Mouse (Mus musculus) lung, postnatal 14 days (tissue): ENCODE measurements around the gene Fbh1.

Experiments
- DNase-seq: peaks from one replicate; pipeline ENCODE4 v3.0.0; 2021

Fbh1 gene

DNA sequence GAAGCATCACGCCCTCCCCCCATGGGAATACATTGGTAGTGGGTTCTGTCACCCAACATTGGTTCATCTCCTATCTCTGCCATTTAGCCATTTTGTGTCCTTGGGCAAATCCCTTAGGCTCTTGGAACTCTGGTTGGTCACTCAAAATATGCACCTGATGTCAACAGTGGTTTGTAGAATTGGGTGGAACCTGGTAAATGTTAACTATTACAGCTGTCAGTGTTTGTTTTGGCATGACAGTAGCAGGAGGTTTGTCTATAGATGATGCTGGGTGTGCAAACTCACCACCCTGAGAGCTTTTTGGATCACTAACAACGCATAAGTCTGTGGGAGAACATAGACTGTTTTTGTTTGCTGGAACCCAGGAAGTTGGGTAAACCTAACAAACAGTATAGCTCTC lies 58.8 kb downstream of the Fbh1 start:
- no peak for DNase-seq

GRCm38 (mm10) chr2:11714535-11714934 lies 62.8 kb downstream of the Fbh1 start:
- DNase-seq = no peak

GRCm38 (mm10) chr2:11713021-11713420 lies 64.4 kb downstream of the Fbh1 start:
- no peak for DNase-seq

DNA sequence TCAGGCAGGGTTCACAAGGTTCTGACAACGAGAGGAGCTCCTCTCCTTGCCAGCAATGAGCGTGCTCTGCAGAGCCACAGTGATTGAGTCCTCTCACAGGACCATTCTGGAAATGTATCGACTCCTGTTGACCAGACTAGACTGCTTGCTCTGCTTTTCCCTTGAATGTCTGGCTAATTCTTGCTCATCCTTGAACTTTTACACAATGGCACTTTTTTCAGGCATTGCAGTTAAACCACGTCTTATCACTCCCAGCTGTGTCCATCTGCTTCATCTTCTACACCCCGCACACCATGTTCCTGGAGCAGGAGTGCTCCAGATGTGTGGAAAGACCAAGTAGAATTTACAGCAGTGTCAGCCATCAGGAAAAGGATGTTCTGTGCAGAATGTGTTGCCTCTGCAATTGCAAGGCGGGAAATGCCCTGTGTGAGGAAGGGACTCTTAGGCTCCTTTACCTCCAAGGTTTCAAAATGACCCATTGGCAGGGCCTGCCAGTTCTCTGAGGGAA lies 64.8 kb downstream of the Fbh1 start:
- no peak for DNase-seq

DNA sequence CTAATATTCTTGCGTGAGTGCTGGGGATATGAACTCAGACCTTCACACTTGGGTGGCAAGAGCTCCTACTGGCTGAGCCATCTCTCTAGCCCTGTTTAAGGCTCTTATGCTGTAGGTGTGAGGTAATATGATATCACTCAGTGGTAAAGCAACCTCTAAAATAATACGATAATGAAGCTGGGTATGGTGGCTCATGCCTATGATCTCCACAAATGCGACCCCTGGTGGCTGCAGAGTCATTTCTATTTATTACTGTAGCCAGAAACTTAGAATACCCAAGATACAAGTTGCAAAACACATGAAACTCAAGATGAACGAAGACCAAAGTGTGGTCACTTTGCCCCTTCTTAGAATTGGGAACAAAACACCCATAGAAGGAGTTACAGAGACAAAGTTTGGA lies 67.3 kb downstream of the Fbh1 start:
- peak; percentile 51 for DNase-seq

DNA sequence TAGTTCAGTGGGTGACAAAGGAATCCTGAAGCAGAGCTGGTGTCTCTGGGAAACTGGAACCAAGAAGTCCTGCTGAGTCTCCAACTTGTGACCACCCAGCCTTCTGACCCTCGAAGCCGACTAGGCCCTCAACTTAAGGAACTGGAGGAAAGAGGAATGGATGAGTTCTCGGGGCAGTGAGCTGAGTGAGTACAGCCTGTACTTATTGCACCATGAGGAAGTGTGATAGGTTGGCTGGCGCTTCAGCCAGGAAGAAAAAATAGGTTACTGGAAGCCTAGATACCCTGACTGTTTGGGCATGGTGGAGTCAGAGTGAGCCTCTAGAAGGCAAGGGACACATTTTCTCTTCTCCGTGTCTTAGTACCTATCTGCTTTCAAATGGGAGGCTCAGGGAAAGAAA lies 68.8 kb downstream of the Fbh1 start:
- no peak for DNase-seq

DNA sequence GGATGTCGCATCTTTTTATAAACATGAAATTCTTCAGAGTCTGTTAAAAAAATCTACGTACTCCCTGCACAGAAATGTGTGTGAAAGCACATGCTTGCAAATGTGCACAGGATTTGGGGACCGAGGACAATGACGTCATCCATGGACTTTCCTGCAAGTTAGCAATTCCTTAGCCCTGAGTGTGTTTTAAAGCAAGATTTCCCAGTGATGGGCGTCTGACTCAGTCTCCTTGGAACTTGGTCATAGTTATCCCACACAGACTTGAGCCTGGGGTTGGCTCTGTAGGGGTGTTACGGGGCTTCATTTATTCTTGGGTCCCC lies 70.7 kb downstream of the Fbh1 start:
- DNase-seq = no peak

DNA sequence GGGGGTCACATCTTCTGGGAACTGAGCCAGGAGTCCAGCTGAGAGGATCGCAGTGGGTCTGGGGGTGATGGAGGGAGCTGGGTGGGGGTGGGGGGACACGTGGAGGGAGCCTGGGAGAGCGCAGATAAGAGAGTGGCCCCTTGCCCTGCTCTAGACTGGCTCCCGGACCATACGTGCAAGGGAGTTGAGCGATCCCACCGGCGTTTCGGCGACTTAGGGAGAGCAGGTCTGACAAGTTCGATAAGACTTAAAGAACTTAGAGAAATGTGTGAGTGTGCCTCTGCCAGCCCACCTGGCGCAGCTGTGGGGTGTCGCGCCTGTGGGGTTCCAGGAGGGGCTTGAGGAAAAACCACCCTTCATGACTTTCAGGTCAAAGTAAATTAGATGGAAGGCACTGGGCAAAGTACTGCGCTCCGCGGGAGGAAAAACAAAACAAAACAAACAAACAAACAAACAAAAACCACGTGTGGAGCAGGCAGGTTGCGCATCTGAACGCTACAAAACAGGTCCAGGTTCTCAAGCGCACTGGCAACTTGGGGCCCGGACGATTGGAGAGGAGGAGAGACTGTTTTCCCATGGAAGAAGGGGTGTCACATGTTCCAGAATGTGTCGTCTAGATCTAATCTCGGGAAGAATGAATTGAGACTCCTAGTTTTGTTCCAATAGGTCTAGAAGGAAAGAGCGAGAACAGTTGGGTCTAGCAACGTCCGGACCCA lies 71.2 kb downstream of the Fbh1 start:
- peak; percentile 1 for DNase-seq

GRCm38 (mm10) chr2:11705201-11706025 lies 72.0 kb downstream of the Fbh1 start, which contains the start of gene Il15ra:
Gene Il15ra, plus strand, starts transcription at chr2:11705290.
- DNase-seq = peak; percentile 74

- DNase-seq = no peak
Observed at GRCm38 (mm10) chr2:11699905-11700304, 77.5 kb downstream of the Fbh1 start.

- no peak for DNase-seq
Observed at GRCm38 (mm10) chr2:11698994-11699393, 78.4 kb downstream of the Fbh1 start.

DNA sequence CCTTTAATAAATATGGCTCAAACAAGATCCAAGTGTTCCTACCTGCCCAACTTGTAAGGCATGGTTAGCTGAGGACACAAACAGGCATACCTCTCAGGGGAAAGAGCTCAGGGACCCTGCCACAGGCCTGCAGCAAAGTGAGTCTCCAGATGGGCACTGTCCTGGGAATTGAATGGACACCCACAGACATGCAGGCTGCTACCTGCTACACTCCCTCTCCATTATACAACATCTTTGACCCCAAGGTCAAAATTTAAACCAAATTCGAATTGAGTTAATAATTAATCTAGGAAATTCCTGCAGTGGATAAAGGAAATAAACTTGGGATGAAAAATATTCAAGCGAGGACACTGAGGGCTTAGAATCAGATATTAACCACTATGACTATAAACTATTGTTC lies 81.5 kb downstream of the Fbh1 start:
- no peak for DNase-seq

DNA sequence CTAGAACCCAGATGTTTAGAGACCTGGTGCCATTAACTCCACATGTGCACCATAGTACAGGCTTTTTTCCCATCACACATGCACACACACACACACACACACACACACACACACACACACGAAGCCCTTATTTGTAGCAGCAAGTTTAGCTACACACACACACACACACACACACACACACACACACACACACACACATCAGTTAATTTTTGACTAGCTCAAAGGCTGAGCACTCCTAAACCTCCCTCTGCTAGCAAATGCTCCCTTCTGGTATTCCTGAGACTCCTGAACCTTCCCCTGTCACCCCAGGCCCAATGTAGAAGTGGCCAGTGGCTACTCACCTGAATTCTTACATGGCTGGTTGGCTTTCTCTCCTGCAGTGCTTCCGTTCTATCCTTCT lies 83.3 kb downstream of the Fbh1 start:
- DNase-seq = no peak

GRCm38 (mm10) chr2:11693352-11693751 lies 84.0 kb downstream of the Fbh1 start:
- DNase-seq = no peak
